Mouse (Mus musculus): ENCODE data around the gene Tlx2.

DNA sequence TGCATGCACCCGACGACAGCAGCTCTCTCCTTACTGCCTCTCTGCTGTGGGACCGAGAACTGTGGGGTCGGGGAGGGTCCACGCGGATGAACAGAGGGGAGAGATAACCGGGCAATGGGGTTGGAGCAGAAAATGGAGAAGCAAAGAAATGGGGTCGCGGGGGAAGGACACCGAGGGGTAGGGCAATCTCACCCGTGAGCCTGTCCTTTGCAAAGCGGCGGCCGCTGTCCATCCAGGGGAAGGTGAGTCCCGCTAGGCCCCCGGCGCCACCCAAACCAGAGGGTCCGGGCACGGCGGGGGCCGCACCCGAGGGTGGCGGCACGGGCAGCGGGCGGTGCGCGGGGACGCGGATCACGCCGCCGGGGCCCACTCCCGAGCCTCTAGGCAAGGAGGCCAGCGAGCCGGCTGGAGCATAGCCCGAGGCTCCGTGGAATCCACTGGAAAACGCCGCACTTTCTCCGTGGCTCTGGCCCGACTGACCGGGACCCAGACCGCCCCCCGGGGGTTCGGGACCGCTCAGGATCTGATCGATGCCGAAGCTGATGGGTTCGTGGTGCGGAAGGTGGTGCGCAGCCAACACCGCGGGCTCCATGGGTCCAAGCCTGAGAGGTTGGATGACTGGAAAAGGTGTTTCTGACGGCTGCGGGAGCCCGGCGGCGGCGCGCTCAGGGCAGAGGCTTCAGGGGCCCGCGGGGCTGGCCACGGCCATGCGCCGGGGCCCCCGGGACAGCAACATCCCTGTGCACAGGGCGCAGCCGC lies 426 bp downstream of the Tlx2 start:
- no peak for TF ChIP-seq EP300 (IDR thresholded peaks at IDR 0.05; ENCODE audit: low read depth)
- TF ChIP-seq CTCF (IDR thresholded peaks at IDR 0.05; ENCODE audit: low read depth), result no peak
